Mouse (Mus musculus): Measurements from ENCODE around the gene Sorbs2.
"Not testable (repeated sequence)": the region's sequence is repeated elsewhere in the genome, so short reads cannot be mapped to it uniquely, and the experiment has no call there.

Gene Sorbs2

DNA sequence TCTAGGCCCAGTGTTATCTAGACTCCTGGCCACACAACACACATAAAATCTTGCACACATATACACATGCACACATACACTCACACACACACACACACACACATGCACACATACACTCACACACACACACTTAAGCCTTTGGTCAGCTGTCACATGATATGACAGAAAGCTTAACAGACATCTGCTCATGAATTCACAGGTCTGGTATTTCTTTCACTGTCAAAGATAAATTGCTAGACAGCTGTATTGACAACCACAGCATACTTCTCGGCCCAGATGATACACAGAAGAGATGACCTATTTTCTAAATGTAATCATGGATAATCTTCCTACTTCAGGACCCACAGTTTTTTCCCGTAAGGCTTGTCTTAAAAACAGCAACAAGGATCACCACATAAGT is 326.3 kb downstream of the Sorbs2 start:
- DNase-seq (ENCODE audit: low spot score in 2 of 2), result no peak

DNA sequence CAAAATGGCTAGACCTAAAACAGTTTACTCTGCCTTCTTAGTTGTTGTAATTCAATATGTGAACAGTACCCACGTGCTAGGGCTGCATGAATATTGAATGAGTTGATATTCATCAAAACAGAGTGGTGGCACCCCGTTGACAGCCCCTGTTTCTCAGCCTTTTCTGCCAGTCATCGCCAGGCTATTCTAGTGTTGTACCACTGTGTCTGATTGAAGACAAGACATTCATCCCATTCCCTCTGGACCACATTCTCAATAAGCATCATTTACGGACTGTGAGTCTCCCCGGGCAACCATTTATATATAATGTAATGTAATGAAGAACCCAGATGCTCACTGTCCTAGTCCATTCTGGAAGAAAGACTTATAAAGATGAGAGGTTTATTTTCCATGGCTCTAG is 335.7 kb downstream of the Sorbs2 start:
- no peak for DNase-seq (ENCODE audit: low spot score in 2 of 2)

DNA sequence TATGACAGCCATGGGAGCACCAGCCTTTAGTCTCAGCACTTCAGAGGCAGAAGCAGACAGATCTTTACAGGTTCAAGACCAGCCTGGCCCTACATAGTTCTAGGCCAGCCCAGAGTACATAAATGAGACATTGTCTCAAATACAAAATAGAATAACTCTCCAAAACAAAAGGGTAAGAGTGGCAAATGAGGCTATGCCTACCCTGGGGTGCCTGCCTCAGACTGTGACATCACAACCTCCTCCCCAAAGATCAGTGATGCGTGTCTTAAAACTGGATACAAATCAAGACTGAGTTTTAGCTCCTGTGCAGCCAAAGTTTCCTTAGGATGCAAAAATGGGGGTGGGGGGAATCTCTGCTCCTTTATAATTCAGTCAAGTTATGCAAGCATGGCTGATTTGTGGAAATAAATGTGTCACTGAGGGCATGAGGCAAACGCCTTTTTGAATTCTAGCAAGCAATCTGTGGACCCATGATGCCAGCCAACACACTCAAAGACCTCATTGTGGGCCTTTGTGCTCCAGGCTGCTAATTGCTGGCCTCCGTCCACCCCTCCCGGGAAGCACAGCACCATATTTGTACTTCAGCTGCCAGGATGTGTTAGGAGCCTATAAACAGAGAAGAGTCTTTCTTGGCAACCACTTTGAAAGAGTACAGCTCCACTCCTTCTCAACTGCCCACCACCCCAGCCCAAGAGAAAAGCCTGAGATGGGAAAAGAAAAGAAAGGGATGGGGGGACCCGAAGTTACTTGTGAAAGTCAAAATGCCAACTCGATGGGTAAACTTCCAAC is 336.7 kb downstream of the Sorbs2 start:
- peak; percentile 42 to 74 for DNase-seq (ENCODE audit: low spot score in 2 of 2)

DNA sequence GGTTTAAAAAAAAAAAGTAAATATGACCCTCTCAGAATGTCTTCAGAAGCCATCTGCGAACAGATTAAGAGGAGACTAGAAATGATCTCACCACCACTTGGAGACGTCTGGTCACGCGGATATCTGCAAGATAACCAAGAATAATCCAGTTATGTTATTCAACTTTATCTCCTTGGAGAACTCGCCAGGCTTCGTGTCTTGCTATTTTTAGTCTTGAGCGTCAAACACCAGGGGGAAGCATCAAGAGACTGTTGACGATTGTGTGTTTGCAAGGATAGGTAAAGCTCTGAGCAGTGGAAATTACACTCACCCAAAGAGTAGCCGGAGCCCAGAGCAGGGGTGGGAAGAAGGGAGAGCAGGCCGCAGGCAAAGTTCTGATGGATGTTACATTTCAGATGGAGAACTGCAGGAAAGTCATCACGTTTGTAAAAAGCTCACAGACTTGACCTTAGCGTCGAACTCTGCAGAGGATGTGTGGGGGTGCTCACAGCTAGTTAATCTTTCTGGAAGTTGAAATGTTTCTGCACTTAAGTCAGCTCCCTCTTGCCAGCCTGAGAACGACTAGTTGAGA is 337.4 kb downstream of the Sorbs2 start:
- peak in 1 of 2 experiments; percentile 15 for DNase-seq (ENCODE audit: low spot score in 2 of 2)

DNA sequence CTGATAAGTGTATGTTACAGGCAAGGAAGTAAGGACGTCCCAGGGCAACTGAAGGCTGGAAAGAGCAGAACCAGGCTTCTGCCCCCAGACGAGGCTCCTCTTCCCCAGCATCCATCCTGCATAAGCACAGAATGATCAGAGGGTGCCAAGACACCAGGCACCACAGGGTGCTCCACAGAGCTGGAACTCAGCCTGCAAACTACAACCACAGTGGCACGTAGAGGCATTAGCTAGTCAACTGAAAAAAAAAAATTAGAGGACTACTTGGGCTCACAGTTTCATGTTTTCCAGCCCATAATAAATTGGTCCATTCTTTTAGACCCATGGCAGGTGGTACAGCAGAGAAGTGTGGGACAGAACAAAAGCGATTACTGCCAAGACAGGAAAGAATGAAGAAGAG is 338.3 kb downstream of the Sorbs2 start:
- DNase-seq (ENCODE audit: low spot score in 2 of 2), result no peak

DNA sequence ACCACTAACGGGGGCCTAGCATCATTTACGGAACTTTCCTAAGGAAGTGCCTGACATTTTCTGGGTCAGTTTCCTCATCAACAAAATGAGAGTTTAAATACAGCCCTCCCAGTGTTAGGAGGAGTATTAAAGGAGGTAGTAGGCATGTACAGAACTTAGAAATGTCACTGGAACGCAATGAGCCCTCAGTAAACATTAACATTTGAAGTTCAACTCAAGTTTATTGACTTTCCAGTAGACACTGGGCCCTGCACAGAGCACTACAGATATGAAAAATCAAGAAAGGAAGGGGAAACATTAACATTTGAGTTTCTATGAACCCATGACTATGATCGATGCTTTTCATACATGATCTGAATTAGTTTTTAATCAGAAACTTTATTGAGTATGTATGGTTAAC is 347.5 kb downstream of the Sorbs2 start:
- no peak for DNase-seq (ENCODE audit: low spot score in 2 of 2)

DNA sequence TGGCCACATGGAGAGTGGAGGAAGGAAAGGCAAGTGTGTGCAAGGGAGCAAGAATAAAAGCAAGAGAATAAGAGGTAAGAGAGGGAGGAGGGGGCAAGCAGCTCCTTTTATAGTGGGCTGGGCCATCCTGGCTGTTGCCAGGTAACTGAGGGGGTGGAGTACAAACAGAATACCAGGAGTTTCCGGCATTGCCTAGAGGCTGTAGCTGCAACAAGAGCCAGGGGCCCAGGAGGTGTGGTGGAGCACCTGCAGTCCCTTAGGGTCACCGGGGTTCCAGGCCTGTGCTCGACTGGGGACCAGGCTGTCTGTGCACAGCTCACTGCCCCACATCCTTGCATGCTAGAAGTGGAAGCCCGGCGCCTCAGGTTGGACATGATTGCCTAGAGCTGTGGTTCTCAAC is 350.1 kb downstream of the Sorbs2 start:
- DNase-seq (ENCODE audit: low spot score in 2 of 2), result no peak

DNA sequence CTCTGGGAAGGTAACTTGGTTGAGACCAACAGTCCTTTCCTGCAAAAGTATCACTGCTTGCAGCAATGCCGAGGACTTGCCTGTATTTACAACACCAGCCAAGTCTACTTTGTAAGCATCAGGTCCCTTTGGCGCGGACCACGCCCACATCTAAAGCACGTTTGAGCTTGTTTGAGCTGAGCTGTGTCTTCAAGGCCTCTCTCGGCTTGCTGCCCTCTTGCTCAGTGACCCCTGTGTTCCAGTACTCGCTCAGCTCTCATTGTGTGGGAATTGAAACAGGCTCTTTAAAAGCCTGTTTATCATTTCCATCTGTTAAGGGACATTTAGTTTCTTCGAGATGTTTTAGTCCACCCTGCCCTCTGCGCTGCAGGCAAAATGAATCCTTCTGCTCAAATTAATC is 350.8 kb downstream of the Sorbs2 start:
- DNase-seq (ENCODE audit: low spot score in 2 of 2), result no peak

DNA sequence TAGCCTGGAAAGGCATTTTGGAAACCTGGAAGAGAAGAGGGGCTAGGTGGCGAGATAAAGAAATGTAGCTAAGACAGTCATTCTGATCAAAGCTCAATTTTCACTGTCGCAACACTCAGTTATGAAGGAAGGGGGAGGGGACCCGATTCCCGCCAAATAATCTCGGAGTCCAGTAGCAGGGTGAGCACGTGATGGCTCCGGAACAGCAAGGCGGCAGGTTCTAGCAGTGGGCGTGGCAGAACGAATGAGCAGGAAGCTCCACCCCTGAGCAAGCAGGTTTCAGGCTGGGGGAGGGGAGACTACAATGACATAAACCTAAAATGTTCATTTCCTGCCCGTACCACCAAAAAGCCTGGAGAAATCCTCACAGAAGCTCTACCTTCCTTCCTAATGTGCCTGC is 364.0 kb downstream of the Sorbs2 start:
- not testable (repeated sequence) for DNase-seq (ENCODE audit: low spot score in 2 of 2)

DNA sequence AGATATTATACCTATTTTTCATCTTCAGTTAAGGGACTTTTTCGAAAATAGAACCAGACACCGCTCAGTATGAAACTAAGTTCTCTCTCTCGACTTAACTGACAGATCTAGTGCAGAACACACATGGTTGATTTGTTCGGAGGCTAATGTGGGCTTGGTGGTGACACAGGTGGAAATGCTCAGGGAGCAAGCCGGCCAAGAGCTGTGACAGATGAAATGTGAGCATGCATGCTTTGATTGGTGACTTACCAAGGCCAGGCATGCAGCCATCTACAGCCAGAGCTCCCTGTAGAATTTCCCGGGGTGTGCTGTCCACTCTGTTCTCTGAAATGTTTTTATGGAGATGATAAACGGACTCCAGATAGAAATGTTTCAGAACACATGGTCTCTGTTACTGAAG is 364.5 kb downstream of the Sorbs2 start:
- no peak for DNase-seq (ENCODE audit: low spot score in 2 of 2)

DNA sequence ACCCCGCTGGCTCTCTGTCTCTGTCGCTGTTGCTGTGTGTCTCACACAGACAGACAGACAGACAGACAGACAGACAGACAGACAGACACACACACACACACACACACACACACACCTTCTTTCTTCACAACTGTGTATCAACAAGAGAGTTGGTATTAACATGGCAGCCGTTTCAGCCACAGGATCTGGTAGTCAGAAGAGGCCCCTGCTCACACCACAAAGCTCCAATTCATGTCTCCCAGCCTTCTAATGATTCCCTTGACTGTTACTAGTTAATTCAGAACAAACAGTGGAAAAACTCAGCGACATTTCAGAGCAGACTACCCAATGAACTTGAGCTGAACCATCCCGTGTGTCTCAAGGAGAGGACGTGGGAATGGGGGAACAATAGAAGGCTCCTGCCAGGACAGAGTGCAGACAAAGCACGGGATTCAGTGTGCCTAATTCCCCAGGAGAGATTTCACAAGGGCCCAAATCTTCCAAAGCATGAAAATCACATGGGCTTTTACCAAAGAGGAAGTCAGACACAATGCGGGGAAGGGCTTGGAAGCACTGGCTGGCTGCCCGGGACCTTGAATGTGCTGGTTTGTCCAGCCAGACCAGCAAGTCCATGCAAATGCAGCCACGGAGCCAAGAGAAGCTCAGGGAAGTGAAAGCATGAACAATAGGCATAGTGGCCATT is 367.5 kb downstream of the Sorbs2 start:
- DNase-seq (ENCODE audit: low spot score in 2 of 2), result peak; percentile 30

DNA sequence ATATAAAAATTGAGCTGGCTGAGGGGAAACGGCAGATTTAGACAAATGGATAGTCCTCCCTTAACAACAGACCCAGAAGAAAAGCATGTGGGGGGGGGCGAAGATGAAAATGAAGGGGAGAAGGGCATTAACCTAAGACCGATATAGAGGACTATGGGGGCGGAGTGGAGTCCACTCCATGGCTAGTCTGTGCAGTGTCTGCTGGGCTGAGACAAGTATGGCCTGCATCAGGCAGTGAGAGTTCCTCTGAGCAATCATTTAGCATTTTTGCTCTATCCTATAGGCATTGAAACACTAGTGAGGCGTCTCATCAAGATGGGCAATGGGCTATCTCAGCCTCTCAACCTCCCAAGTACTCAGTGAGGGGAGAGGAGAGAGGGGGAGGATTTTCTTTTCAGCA is 368.8 kb downstream of the Sorbs2 start:
- DNase-seq (ENCODE audit: low spot score in 2 of 2), result no peak
